Mouse (Mus musculus) CH12.LX (cell line): ENCODE measurements around the gene Gtpbp2.

Source experiments
- BHLHE40 ChIP-seq: IDR thresholded peaks from 2 replicates; pipeline ENCODE4 v1.6.1; 2011; ENCODE audit warnings: mild to moderate bottlenecking, low read depth, low read length, improper control_type of control experiment
- CHD2 ChIP-seq: IDR thresholded peaks from 2 replicates; pipeline ENCODE4 v1.6.1; 2011; ENCODE audit warnings: low read length, improper control_type of control experiment
- CTCF ChIP-seq, 2 experiments: IDR thresholded peaks in 1 of 2; conservative IDR thresholded peaks in 1 of 2; 2 replicates each; pipeline ENCODE4 v1.5.1; 2011 to 2012; ENCODE audit warnings: low read depth in 2 of 2, low read length in 2 of 2, improper control_type of control experiment in 1 of 2, inconsistent platforms in 1 of 2, mild to moderate bottlenecking in 1 of 2, moderate library complexity in 1 of 2
- ELF1 ChIP-seq: IDR thresholded peaks from 2 replicates; pipeline ENCODE4 v1.6.1; 2014; ENCODE audit warnings: low read depth, mild to moderate bottlenecking, inconsistent platforms, low read length, improper control_type of control experiment
- EP300 ChIP-seq: IDR thresholded peaks from 2 replicates; pipeline ENCODE4 v1.6.1; 2011; ENCODE audit warnings: low read length, improper control_type of control experiment
- HCFC1 ChIP-seq: IDR thresholded peaks from 2 replicates; pipeline ENCODE4 v1.6.1; 2012; ENCODE audit warnings: low read depth, mild to moderate bottlenecking, inconsistent platforms, low read length, improper control_type of control experiment
- KAT2A ChIP-seq: IDR thresholded peaks from 2 replicates; pipeline ENCODE4 v1.6.1; 2012; ENCODE audit warnings: low read length, improper control_type of control experiment, inconsistent platforms; ENCODE audit not compliant: insufficient replicate concordance
- MAZ ChIP-seq: IDR thresholded peaks from 2 replicates; pipeline ENCODE4 v1.6.1; 2012; ENCODE audit warnings: low read depth, mild to moderate bottlenecking, inconsistent platforms, low read length, improper control_type of control experiment, moderate library complexity
- MYC ChIP-seq: IDR thresholded peaks from 2 replicates; pipeline ENCODE4 v1.6.1; 2011; ENCODE audit warnings: low read depth, mild to moderate bottlenecking, improper control_type of control experiment, low read length
- POLR2A ChIP-seq: IDR thresholded peaks from 2 replicates; pipeline ENCODE4 v1.6.1; 2011; ENCODE audit warnings: low read depth, mild to moderate bottlenecking, improper control_type of control experiment, low read length
- SMC3 ChIP-seq: IDR thresholded peaks from 2 replicates; pipeline ENCODE4 v1.6.1; 2011; ENCODE audit warnings: low read depth, low read length, improper control_type of control experiment
- ZC3H11A ChIP-seq: IDR thresholded peaks from 2 replicates; pipeline ENCODE4 v1.6.1; 2012; ENCODE audit warnings: low read depth, mild to moderate bottlenecking, inconsistent platforms, low read length, improper control_type of control experiment
- ZMIZ1 ChIP-seq: IDR thresholded peaks from 2 replicates; pipeline ENCODE4 v1.6.1; 2012; ENCODE audit warnings: low read depth, mild to moderate bottlenecking, inconsistent platforms, low read length, improper control_type of control experiment

GRCm38 (mm10) chr17:46116138-46116537 is 44.7 kb upstream of the Gtpbp2 start:
- no peak for TF ChIP-seq SMC3
- TF ChIP-seq POLR2A = no peak
- no peak for TF ChIP-seq BHLHE40
- TF ChIP-seq EP300 = no peak
- TF ChIP-seq MYC = no peak
- no peak for TF ChIP-seq CTCF (conservative IDR thresholded peaks at IDR 0.05 in 1 of 2, IDR thresholded peaks at IDR 0.05 in 1 of 2; ENCODE audit: low read depth in 2 of 2, low read length in 2 of 2)
- no peak for TF ChIP-seq ELF1
- TF ChIP-seq CHD2 = no peak
- TF ChIP-seq MAZ = no peak
- no peak for TF ChIP-seq ZC3H11A
- no peak for TF ChIP-seq ZMIZ1
- TF ChIP-seq HCFC1 = no peak
- TF ChIP-seq KAT2A = no peak
